Mouse (Mus musculus) frontal cortex, adult 2 months (tissue): ENCODE data around the gene Hdgfl2. TPM values are rescaled to one million over a fixed set of nuclear protein-coding genes. Genes with fewer than 3 reads are reported as not detected.
"Not testable (repeated sequence)": the region's sequence is repeated elsewhere in the genome, so short reads cannot be mapped to it uniquely, and the experiment has no call there.

Source experiments
- DNase-seq, 2 experiments: peaks; one replicate each; pipeline ENCODE4 v3.0.0; 2022; ENCODE audit warnings: low spot score in 1 of 2; ENCODE audit errors: extremely low spot score in 1 of 2
- polyA plus RNA-seq: library from polyadenylated mRNA; depleted of rRNA; stranded (reverse); fragments of >200 nt; gene quantifications from 2 replicates; pipeline ENCODE4 v1.2.3, GENCODE M21; 2012

Hdgfl2 gene
- polyA plus RNA-seq, 1 experiment, result 145 TPM

- DNase-seq, result no peak
These were observed 23.5 kb downstream of the Hdgfl2 start for GRCm38 (mm10) chr17:56102927-56103326.

GRCm38 (mm10) chr17:56103465-56104285 lies 24.2 kb downstream of the Hdgfl2 start:
- DNase-seq, result no peak

GRCm38 (mm10) chr17:56104821-56105220 lies 25.4 kb downstream of the Hdgfl2 start:
- not testable (repeated sequence) for DNase-seq

GRCm38 (mm10) chr17:56106436-56106835 lies 27.0 kb downstream of the Hdgfl2 start:
- not testable (repeated sequence) for DNase-seq

GRCm38 (mm10) chr17:56106981-56107380 lies 27.5 kb downstream of the Hdgfl2 start:
- DNase-seq, result no peak

GRCm38 (mm10) chr17:56107736-56108135 lies 28.3 kb downstream of the Hdgfl2 start:
- DNase-seq, result no peak

- peak in 1 of 2 experiments; percentile 35 for DNase-seq
These were observed 29.1 kb downstream of the Hdgfl2 start for GRCm38 (mm10) chr17:56108334-56109044.

- no peak for DNase-seq
These were observed 30.0 kb downstream of the Hdgfl2 start, which contains the start of gene Plin4 for GRCm38 (mm10) chr17:56109219-56110051. TSS of gene Plin4 (minus strand) at chr17:56109803.

GRCm38 (mm10) chr17:56110571-56110970 lies 31.1 kb downstream of the Hdgfl2 start:
- DNase-seq, result no peak

- DNase-seq, result no peak
These were observed 31.6 kb downstream of the Hdgfl2 start for GRCm38 (mm10) chr17:56111021-56111420.

- peak in 1 of 2 experiments; percentile 83 for DNase-seq
These were observed 32.4 kb downstream of the Hdgfl2 start for GRCm38 (mm10) chr17:56111864-56112263.

- DNase-seq, result no peak
These were observed 33.3 kb downstream of the Hdgfl2 start for GRCm38 (mm10) chr17:56112743-56113142.

GRCm38 (mm10) chr17:56116193-56116592 lies 36.8 kb downstream of the Hdgfl2 start:
- no peak for DNase-seq

- peak in 1 of 2 experiments; percentile 57 for DNase-seq
These were observed 37.8 kb downstream of the Hdgfl2 start, which contains the start of gene Plin5 for GRCm38 (mm10) chr17:56117251-56117710. TSS of gene Plin5 (minus strand) at chr17:56117596.

- DNase-seq, result no peak
These were observed 40.0 kb downstream of the Hdgfl2 start for GRCm38 (mm10) chr17:56119431-56119830.

GRCm38 (mm10) chr17:56119981-56120880 lies 40.8 kb downstream of the Hdgfl2 start:
- DNase-seq, result no peak

- no peak for DNase-seq
These were observed 42.4 kb downstream of the Hdgfl2 start, which contains the start of gene Lrg1 for GRCm38 (mm10) chr17:56121826-56122225. TSS of gene Lrg1 (minus strand) at chr17:56122001.

GRCm38 (mm10) chr17:56123161-56123560 lies 43.7 kb downstream of the Hdgfl2 start:
- DNase-seq, result no peak

- DNase-seq, result no peak
These were observed 44.4 kb downstream of the Hdgfl2 start for GRCm38 (mm10) chr17:56123681-56124340.
